Comparison of ENCODE assay signal across 15 mouse cellular contexts in genomic region chr13:76174297-76174696, GRCm38 (mm10).
"Had no signal": no experiment of that assay in that cellular context is flagged by ENCODE, and none has a peak within 500 bp of the region (broad histone marks: within the 10 kb centered on the region; RNA-seq: fewer than 3 reads in every experiment).

No protein-coding gene starts in this region.

- H3K4me2 ChIP-seq: neural tube, embryonic 15.5 days; stomach, embryonic 15.5 days had no signal

- H3K27ac ChIP-seq: neural tube, embryonic 15.5 days; stomach, embryonic 15.5 days; stomach, postnatal 0 days had no signal

- H3K27me3 ChIP-seq: neural tube, embryonic 15.5 days; stomach, embryonic 15.5 days had no signal

- DNase-seq: retina, postnatal 1 day; right cerebral cortex, adult 18-20 months; right cerebral cortex, postnatal 14 days; right cerebral cortex, postnatal 25 days; right cerebral cortex, postnatal 4 days; spleen, adult 18-20 months; thymus, adult 18-20 months; thymus, adult 2 months; thymus, postnatal 14 days; thymus, postnatal 25 days; thymus, postnatal 36 days; thymus, postnatal 4 days had no signal

- H3K4me3 ChIP-seq: neural tube, embryonic 15.5 days; stomach, embryonic 15.5 days had no signal

- H3K4me1 ChIP-seq: neural tube, embryonic 15.5 days; stomach, embryonic 15.5 days had no signal

- H3K9me3 ChIP-seq: neural tube, embryonic 15.5 days; stomach, embryonic 15.5 days had no signal

- H3K9ac ChIP-seq: neural tube, embryonic 15.5 days; stomach, embryonic 15.5 days had no signal
